Mouse (Mus musculus) stomach, embryonic 15.5 days (tissue): ENCODE results near the gene Eif4g2. TPM values are rescaled to one million over a fixed set of nuclear protein-coding genes. Genes with fewer than 3 reads are reported as not detected.
A peak's percentile ranks its signal among the peaks of the same experiment; 100 is the strongest.

Source experiments
- ATAC-seq: fragments of 200-750 bp; cut with Nextera tagmentation; 2 replicates; pipeline ENCODE4 v1.8.0; 2017; ENCODE audit warnings: low read depth, moderate number of reproducible peaks, moderate TSS enrichment; ENCODE audit not compliant: insufficient read depth, low FRiP score
- H3K27ac ChIP-seq: fragments of 300-500 bp; sonication (generic); 2 replicates; pipeline ENCODE4 v1.5.1; 2015; ENCODE audit warnings: mild to moderate bottlenecking, inconsistent platforms
- H3K27me3 ChIP-seq: fragments of 300-500 bp; sonication (generic); replicated peaks from 2 replicates; pipeline ENCODE4 v1.6.1; 2015; ENCODE audit warnings: inconsistent platforms
- H3K36me3 ChIP-seq: fragments of 300-500 bp; sonication (generic); 2 replicates; pipeline ENCODE4 v1.6.1; 2015; ENCODE audit warnings: inconsistent platforms
- H3K4me1 ChIP-seq: fragments of 300-500 bp; sonication (generic); 2 replicates; pipeline ENCODE4 v1.6.1; 2015; ENCODE audit warnings: inconsistent platforms
- H3K4me2 ChIP-seq: fragments of 300-500 bp; sonication (generic); 2 replicates; pipeline ENCODE4 v1.6.1; 2015; ENCODE audit warnings: mild to moderate bottlenecking, inconsistent platforms
- H3K4me3 ChIP-seq: fragments of 300-500 bp; sonication (generic); replicated peaks from 2 replicates; pipeline ENCODE4 v1.5.1; 2015; ENCODE audit warnings: inconsistent platforms
- H3K9ac ChIP-seq: fragments of 300-500 bp; sonication (generic); 2 replicates; pipeline ENCODE4 v1.6.1; 2015; ENCODE audit warnings: inconsistent platforms
- H3K9me3 ChIP-seq: fragments of 300-500 bp; sonication (generic); 2 replicates; pipeline ENCODE4 v1.6.1; 2016; ENCODE audit warnings: inconsistent platforms
- WGBS: fragments of 180-500 bp; shearing (Covaris S2); methylation state at CpG from one replicate; pipeline ENCODE4 v1.1.7; 2015; 5-methylcytosine and 5-hydroxymethylcytosine counted together
- polyA plus RNA-seq: library from polyadenylated mRNA; unstranded; fragments of >200 nt; fragmentation: Nextera tagmentation; extraction: Ambion mirVana; gene quantifications from 2 replicates; pipeline ENCODE4 v1.2.1, GENCODE M21; 2015

The Eif4g2 gene
- polyA plus RNA-seq, 1 experiment from 2014 or later: 608 TPM

- Histone ChIP-seq H3K4me2 (no peak overlapping the region), H3K4me1 (peaks cover 4% of the 10 kb centered on the region; the same call in 1 of the 2 replicates), H3K27ac (no peak overlapping the region), H3K9ac (no peak overlapping the region), H3K36me3 (peaks cover 12% of the 10 kb centered on the region; the same call in 1 of the 2 replicates), H3K27me3 (no peaks in the 10 kb centered on the region), H3K9me3 (no peaks in the 10 kb centered on the region), H3K4me3 (no peak overlapping the region)
- ATAC-seq: no peak
Measured at GRCm38 (mm10) chr7:111085153-111085552, 2.3 kb upstream of the Eif4g2 start.

GRCm38 (mm10) chr7:111084443-111084842 lies 1.6 kb upstream of the Eif4g2 start:
- peaks cover 8% of the 10 kb centered on the region; the same call in 1 of the 2 replicates for H3K4me1 ChIP-seq
- no peaks in the 10 kb centered on the region for H3K9me3 ChIP-seq
- no peak overlapping the region for H3K4me2 ChIP-seq
- no peaks in the 10 kb centered on the region for H3K27me3 ChIP-seq
- 69% methylated on average over 2 of the region's 2 CpGs for WGBS
- H3K4me3 ChIP-seq: no peak overlapping the region
- H3K9ac ChIP-seq: no peak overlapping the region
- H3K36me3 ChIP-seq: peaks cover 15% of the 10 kb centered on the region; the same call in 1 of the 2 replicates
- no peak overlapping the region for H3K27ac ChIP-seq
- ATAC-seq: no peak

GRCm38 (mm10) chr7:111083733-111084120 lies 897 bp upstream of the Eif4g2 start:
- Histone ChIP-seq H3K4me1 (peaks cover 8% of the 10 kb centered on the region; the same call in 1 of the 2 replicates), H3K9ac (peak overlapping the region; percentile 69; the same call in 1 of the 2 replicates), H3K36me3 (peaks cover 19% of the 10 kb centered on the region; the same call in 1 of the 2 replicates), H3K27ac (peak overlapping the region; percentile 99), H3K4me2 (peak overlapping the region; percentile 49), H3K4me3 (peak overlapping the region; percentile 85), H3K27me3 (no peaks in the 10 kb centered on the region), H3K9me3 (no peaks in the 10 kb centered on the region)
- no peak for ATAC-seq
- 8% methylated on average over 4 of the region's 4 CpGs for WGBS

- Histone ChIP-seq H3K9me3 (no peaks in the 10 kb centered on the region), H3K4me2 (peak overlapping the region; percentile 72; the same call in 1 of the 2 replicates), H3K4me1 (peaks cover 8% of the 10 kb centered on the region; the same call in 1 of the 2 replicates), H3K4me3 (peak overlapping the region; percentile 85), H3K27me3 (no peaks in the 10 kb centered on the region), H3K36me3 (peaks cover 32% of the 10 kb centered on the region), H3K9ac (peak overlapping the region; percentile 99), H3K27ac (peak overlapping the region; percentile 99)
- whole genome bisulfite sequencing: under 1% methylated on average over 82 of the region's 83 CpGs
- peak; percentile 55 for ATAC-seq
Measured at GRCm38 (mm10) chr7:111082043-111082821, 598 bp downstream of the Eif4g2 start.

- peaks cover 8% of the 10 kb centered on the region; the same call in 1 of the 2 replicates for H3K4me1 ChIP-seq
- H3K27ac ChIP-seq: no peak overlapping the region
- H3K27me3 ChIP-seq: no peaks in the 10 kb centered on the region
- peak overlapping the region; percentile 72 for H3K4me2 ChIP-seq
- no peak overlapping the region for H3K9ac ChIP-seq
- peak overlapping the region; percentile 85 for H3K4me3 ChIP-seq
- no peak for ATAC-seq
- 70% methylated on average over 3 of the region's 3 CpGs for WGBS
- H3K36me3 ChIP-seq: peaks cover 45% of the 10 kb centered on the region
- no peaks in the 10 kb centered on the region for H3K9me3 ChIP-seq
Measured at GRCm38 (mm10) chr7:111080876-111081275, 2.0 kb downstream of the Eif4g2 start.

- no peak for ATAC-seq
Measured at GRCm38 (mm10) chr7:111080026-111080425, 2.8 kb downstream of the Eif4g2 start.

GRCm38 (mm10) chr7:111078271-111078670 lies 4.6 kb downstream of the Eif4g2 start:
- WGBS: 95% methylated on average over 4 of the region's 4 CpGs
- ATAC-seq: no peak

More at GRCm38 (mm10) chr7:111080026-111080425, 2.8 kb downstream of the Eif4g2 start:
- Histone ChIP-seq H3K9ac (no peak overlapping the region), H3K4me3 (0 out of 2 replicates have a peak overlapping the region, but pooled peaks have one; percentile 85), H3K36me3 (peaks cover 51% of the 10 kb centered on the region), H3K27me3 (no peaks in the 10 kb centered on the region), H3K4me2 (peak overlapping the region; percentile 72; the same call in 1 of the 2 replicates), H3K27ac (no peak overlapping the region), H3K4me1 (peaks cover 8% of the 10 kb centered on the region; the same call in 1 of the 2 replicates), H3K9me3 (no peaks in the 10 kb centered on the region)
- 84% methylated on average over 8 of the region's 8 CpGs for WGBS

GRCm38 (mm10) chr7:111075288-111075687 lies 7.5 kb downstream of the Eif4g2 start:
- H3K4me2 ChIP-seq: no peak overlapping the region
- H3K27ac ChIP-seq: no peak overlapping the region
- no peak overlapping the region for H3K9ac ChIP-seq
- H3K4me3 ChIP-seq: no peak overlapping the region
- H3K9me3 ChIP-seq: no peaks in the 10 kb centered on the region
- H3K4me1 ChIP-seq: peaks cover 6% of the 10 kb centered on the region; the same call in 1 of the 2 replicates
- no peaks in the 10 kb centered on the region for H3K27me3 ChIP-seq
- ATAC-seq: no peak
- WGBS: 89% methylated on average over 4 of the region's 4 CpGs
- H3K36me3 ChIP-seq: peaks cover 79% of the 10 kb centered on the region

More at GRCm38 (mm10) chr7:111078271-111078670, 4.6 kb downstream of the Eif4g2 start:
- Histone ChIP-seq H3K27ac (no peak overlapping the region), H3K4me2 (no peak overlapping the region), H3K4me3 (no peak overlapping the region), H3K4me1 (peaks cover 8% of the 10 kb centered on the region; the same call in 1 of the 2 replicates), H3K36me3 (peaks cover 66% of the 10 kb centered on the region), H3K9ac (no peak overlapping the region), H3K9me3 (no peaks in the 10 kb centered on the region), H3K27me3 (no peaks in the 10 kb centered on the region)

GRCm38 (mm10) chr7:111072410-111072809 lies 10.4 kb downstream of the Eif4g2 start:
- ATAC-seq: no peak

GRCm38 (mm10) chr7:111070167-111070496 lies 12.7 kb downstream of the Eif4g2 start:
- WGBS: 93% methylated on average over 2 of the region's 2 CpGs
- peaks cover 69% of the 10 kb centered on the region for H3K36me3 ChIP-seq

More at GRCm38 (mm10) chr7:111072410-111072809, 10.4 kb downstream of the Eif4g2 start:
- 92% methylated on average over 4 of the region's 4 CpGs for WGBS
- Histone ChIP-seq H3K27ac (no peak overlapping the region), H3K27me3 (no peaks in the 10 kb centered on the region), H3K4me2 (no peak overlapping the region), H3K9ac (no peak overlapping the region), H3K4me1 (no peaks in the 10 kb centered on the region), H3K36me3 (peaks cover 88% of the 10 kb centered on the region), H3K9me3 (no peaks in the 10 kb centered on the region), H3K4me3 (no peak overlapping the region)

GRCm38 (mm10) chr7:111069439-111070166 lies 13.2 kb downstream of the Eif4g2 start:
- Histone ChIP-seq H3K9ac (no peak overlapping the region), H3K4me3 (no peak overlapping the region), H3K4me1 (no peaks in the 10 kb centered on the region), H3K4me2 (no peak overlapping the region), H3K9me3 (no peaks in the 10 kb centered on the region), H3K27ac (no peak overlapping the region), H3K27me3 (no peaks in the 10 kb centered on the region), H3K36me3 (peaks cover 63% of the 10 kb centered on the region)
- 91% methylated on average over 7 of the region's 7 CpGs for WGBS
- peak; percentile 53; the same call in 1 of the 2 replicates for ATAC-seq

More at GRCm38 (mm10) chr7:111070167-111070496, 12.7 kb downstream of the Eif4g2 start:
- no peak for ATAC-seq
- Histone ChIP-seq H3K4me2 (no peak overlapping the region), H3K9me3 (no peaks in the 10 kb centered on the region), H3K9ac (no peak overlapping the region), H3K4me1 (no peaks in the 10 kb centered on the region), H3K4me3 (no peak overlapping the region), H3K27me3 (no peaks in the 10 kb centered on the region), H3K27ac (no peak overlapping the region)
